Mouse (Mus musculus): Measurements from ENCODE around the gene Neto2. TPM values are rescaled to one million over a fixed set of nuclear protein-coding genes. Genes with fewer than 3 reads are reported as not detected.

Neto2 gene
- total and polyA plus RNA-seq, 3 experiments, result not detected

GRCm38 (mm10) chr8:85661995-85662394 lies 38.7 kb downstream of the Neto2 start:
- H3K9me3 ChIP-seq (replicated peaks; ENCODE audit: low read length), result no peaks in the 10 kb centered on the region
- no peak overlapping the region for H3K4me2 ChIP-seq (ENCODE audit: insufficient read depth, low read depth, poor library complexity, severe bottlenecking)
- DNase-seq (ENCODE audit: extremely low read depth), result peak; percentile 66
- no peaks in the 10 kb centered on the region for H3K79me2 ChIP-seq (replicated peaks; ENCODE audit: control insufficient read depth, extremely low read depth, insufficient read depth, poor library complexity, severe bottlenecking)
- no peaks in the 10 kb centered on the region for H3K27me3 ChIP-seq (replicated peaks)
- no peak overlapping the region for H3K27ac ChIP-seq (ENCODE audit: insufficient read depth, low read depth)
- TF ChIP-seq E2F4 (IDR thresholded peaks at IDR 0.05; ENCODE audit: insufficient replicate concordance, low read depth, low read length), result no peak
- no peak for TF ChIP-seq TCF12 (IDR thresholded peaks at IDR 0.05; ENCODE audit: low read depth, low read length)
- peak; percentile 40 to 78; a peak in 3 of 4 replicates for TF ChIP-seq CTCF (conservative IDR thresholded peaks at IDR 0.05 in 1 of 2, IDR thresholded peaks at IDR 0.05 in 1 of 2; ENCODE audit: low read depth in 2 of 2, low read length in 2 of 2)
- TF ChIP-seq GABPA (IDR thresholded peaks at IDR 0.05; ENCODE audit: insufficient replicate concordance, low read depth, low read length), result no peak
- TF ChIP-seq JUN (IDR thresholded peaks at IDR 0.05; ENCODE audit: insufficient read depth, low read depth, low read length), result no peak
- peak; percentile 44 for TF ChIP-seq SMC3 (IDR thresholded peaks at IDR 0.05; ENCODE audit: low read depth, low read length)
- TF ChIP-seq IRF4 (IDR thresholded peaks at IDR 0.05; ENCODE audit: low read depth, low read length), result no peak
- no peak for TF ChIP-seq JUND (conservative IDR thresholded peaks at IDR 0.05; ENCODE audit: low read depth, low read length)
- no peak for TF ChIP-seq NRF1 (IDR thresholded peaks at IDR 0.05; ENCODE audit: low read depth, low read length)
- TF ChIP-seq POLR2AphosphoS2 (IDR thresholded peaks at IDR 0.05; ENCODE audit: low read depth, low read length), result no peak
- peak; percentile 54; the same call in 1 of the 2 replicates for TF ChIP-seq ZNF384 (IDR thresholded peaks at IDR 0.05; ENCODE audit: low read depth, low read length)
- peak; percentile 68 for TF ChIP-seq MAX (IDR thresholded peaks at IDR 0.05; ENCODE audit: low read length)
- no peak for TF ChIP-seq EP300 (IDR thresholded peaks at IDR 0.05; ENCODE audit: low read length)
- TF ChIP-seq ZMIZ1 (IDR thresholded peaks at IDR 0.05; ENCODE audit: low read depth, low read length), result no peak
- TF ChIP-seq ZKSCAN1 (IDR thresholded peaks at IDR 0.05; ENCODE audit: borderline replicate concordance, low read depth, low read length), result no peak
- TF ChIP-seq RAD21 (IDR thresholded peaks at IDR 0.05; ENCODE audit: low read depth, low read length), result peak; percentile 62
- TF ChIP-seq RCOR1 (conservative IDR thresholded peaks at IDR 0.05; ENCODE audit: low read depth, low read length), result no peak
- no peak for TF ChIP-seq UBTF (IDR thresholded peaks at IDR 0.05; ENCODE audit: low read depth, low read length)
- TF ChIP-seq MAZ (IDR thresholded peaks at IDR 0.05; ENCODE audit: low read depth, low read length), result no peak
- TF ChIP-seq NELFE (IDR thresholded peaks at IDR 0.05; ENCODE audit: low read depth, low read length), result no peak
- no peak for TF ChIP-seq ETS1 (conservative IDR thresholded peaks at IDR 0.05; ENCODE audit: low read depth, low read length)
- TF ChIP-seq USF2 (conservative IDR thresholded peaks at IDR 0.05; ENCODE audit: low read depth, low read length), result 0 out of 2 replicates have a peak, but pooled peaks have one; percentile 12
- TF ChIP-seq MXI1 (IDR thresholded peaks at IDR 0.05; ENCODE audit: low read depth, low read length), result no peak
- no peak for TF ChIP-seq MEF2A (IDR thresholded peaks at IDR 0.05; ENCODE audit: borderline replicate concordance, low read depth, low read length)
- TF ChIP-seq ELF1 (IDR thresholded peaks at IDR 0.05; ENCODE audit: low read depth, low read length), result no peak
- TF ChIP-seq MAFK (IDR thresholded peaks at IDR 0.05; ENCODE audit: insufficient replicate concordance, low read length), result no peak
- no peak for TF ChIP-seq BHLHE40 (IDR thresholded peaks at IDR 0.05; ENCODE audit: low read depth, low read length)
- no peak for TF ChIP-seq USF1 (IDR thresholded peaks at IDR 0.05; ENCODE audit: low read depth, low read length)
- H3K9ac ChIP-seq (ENCODE audit: insufficient read depth, low read depth), result no peak overlapping the region
- in situ Hi-C loops (cut with MboI; ENCODE audit: low pct_ligation_motif_present, low pct_unique_long_range_greater_than_20kb, low sequenced_read_pairs), result loop anchor here (25.0 kb wide), 1 partner anchor 200 kb away; no protein-coding TSS in a partner anchor
- dilution Hi-C loops (cut with MboI; ENCODE audit: extremely low pct_ligation_motif_present, extremely low pct_unique_long_range_greater_than_20kb, low sequenced_read_pairs), result no loop called here
- peaks cover 0 to 2% of the 10 kb centered on the region in 2 experiments; a peak in 1 of 4 replicates for H3K4me1 ChIP-seq (ENCODE audit: control insufficient read depth in 1 of 2, insufficient read depth in 2 of 2)
- no peaks in the 10 kb centered on the region for H3K36me3 ChIP-seq (replicated peaks in 1 of 2; ENCODE audit: control insufficient read depth in 1 of 2, insufficient read depth in 1 of 2, low read length in 1 of 2)
- H3K4me3 ChIP-seq (replicated peaks in 1 of 3; ENCODE audit: low read depth in 2 of 3, low read length in 2 of 3, poor library complexity in 1 of 3), result no peak overlapping the region

Data from CH12.LX (cell line).